Mouse (Mus musculus) CD4-positive naive resting alpha-beta T cell, adult 57 days (primary cell): Measurements from ENCODE around the gene Th. TPM values are rescaled to one million over a fixed set of nuclear protein-coding genes. Genes with fewer than 3 reads are reported as not detected.

Source experiments
- total RNA-seq: library from RNA; stranded (reverse); gene quantifications from one replicate; pipeline ENCODE4 v1.2.4, GENCODE M21; 2023

The Th gene
- not detected for total RNA-seq

DNA sequence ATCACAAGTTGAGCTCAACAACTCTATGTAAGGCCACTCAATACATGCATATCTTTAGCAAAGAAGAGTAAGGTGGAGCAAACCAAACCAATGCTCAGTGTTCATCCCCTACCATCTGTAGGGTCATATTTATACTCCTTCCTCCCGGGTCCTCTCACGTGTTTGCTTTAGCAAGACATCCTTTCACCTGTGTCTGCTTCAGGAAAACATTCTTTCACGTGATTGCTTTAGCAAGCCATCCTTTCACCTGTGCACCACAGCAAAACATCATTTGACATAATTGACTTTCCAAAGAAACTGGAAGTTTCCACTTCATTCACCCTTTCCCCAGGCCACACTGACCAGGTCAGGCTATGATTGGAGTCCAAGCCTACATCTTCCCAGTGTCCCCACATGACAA lies at the start of gene Th:
Th (minus strand) TSS at position 101 of the 400 bp plus-strand sequence.

DNA sequence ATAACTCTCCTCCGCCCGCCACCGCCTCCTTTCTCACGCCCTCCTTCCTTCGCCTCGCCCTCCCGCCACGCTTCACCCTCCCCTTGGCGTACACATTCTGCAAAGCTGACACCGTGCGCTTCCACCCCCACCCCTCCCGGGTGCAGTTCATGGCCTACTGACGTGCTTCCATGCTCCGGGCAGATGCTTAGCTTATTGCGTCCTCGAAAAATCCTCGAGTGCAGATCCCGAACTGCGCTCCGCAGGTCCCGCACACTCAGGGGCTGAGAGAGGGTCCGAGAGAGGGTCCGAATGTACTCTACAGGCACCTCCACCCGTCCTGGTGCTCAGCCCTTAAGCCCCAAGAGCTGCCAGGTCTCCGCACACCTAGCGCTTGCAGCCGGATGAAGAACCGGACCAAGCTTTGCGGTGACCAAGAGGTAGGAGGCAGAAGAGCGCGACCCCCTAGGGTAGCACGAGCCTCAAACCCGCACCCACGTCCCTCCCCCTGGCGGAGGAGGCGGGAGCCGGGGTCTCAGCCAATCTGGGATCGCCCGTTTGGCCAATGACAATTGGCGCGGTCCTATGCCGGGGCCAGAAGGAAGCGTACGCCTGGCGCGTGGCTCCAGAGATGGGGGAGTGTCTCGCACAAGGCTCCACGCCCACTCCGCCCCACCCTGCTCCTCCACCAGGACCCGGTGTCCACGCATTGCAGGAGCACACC lies 38.0 kb upstream of the Th start, which contains the start of gene Ascl2:
Ascl2 (minus strand) TSS at position 456 of the 703 bp plus-strand sequence.

Other genes starting within 250 kb of the Th start
- not detected for gene Ins2, start 187.7 kb downstream of the Th start, total RNA-seq
- not detected for gene Ascl2, start 38.1 kb upstream of the Th start, total RNA-seq
- 179 TPM for gene Tspan32, start 73.9 kb upstream of the Th start, total RNA-seq
- 42.0 TPM for gene Cd81, start 121.6 kb upstream of the Th start, total RNA-seq
- 17.0 TPM for gene Tssc4, start 138.1 kb upstream of the Th start, total RNA-seq
- gene Trpm5, start 163.5 kb upstream of the Th start, total RNA-seq: not detected
- not detected for gene Kcnq1, start 175.2 kb upstream of the Th start, total RNA-seq